Mouse (Mus musculus) olfactory bulb, adult 2 months (tissue): Measurements from ENCODE around the gene Ttc28.

Source experiments
- CTCF ChIP-seq: fragments of 200-500 bp; IDR thresholded peaks from 2 replicates; pipeline ENCODE4 v1.5.1; 2012; ENCODE audit warnings: low read depth, mild to moderate bottlenecking, low read length, moderate library complexity; ENCODE audit not compliant: insufficient read depth
- POLR2A ChIP-seq: fragments of 200-500 bp; IDR thresholded peaks from 2 replicates; pipeline ENCODE4 v1.6.1; 2012; ENCODE audit warnings: mild to moderate bottlenecking, low read depth, low read length, moderate library complexity; ENCODE audit not compliant: insufficient read depth

DNA sequence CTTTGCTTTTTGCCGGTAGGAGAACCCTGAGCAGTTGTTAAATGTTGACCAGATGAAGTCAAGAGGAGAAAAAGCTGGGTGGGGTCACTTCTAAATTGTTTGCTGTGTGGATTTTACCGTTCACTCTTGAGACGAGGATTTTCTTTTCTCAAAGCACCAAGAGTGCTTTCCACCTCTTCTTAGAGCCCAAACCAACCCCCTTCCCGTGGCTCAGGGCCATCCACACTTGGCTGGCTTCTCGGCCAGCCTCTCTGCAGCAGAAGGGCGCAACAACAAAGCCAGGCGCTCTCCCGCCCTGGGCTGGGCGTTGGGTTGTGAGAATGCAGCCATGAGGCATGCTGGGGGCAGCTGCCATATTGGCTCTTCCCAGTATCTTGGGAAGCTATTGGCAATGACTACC lies 170.5 kb downstream of the Ttc28 start:
- TF ChIP-seq CTCF, result no peak
- TF ChIP-seq POLR2A, result no peak
